Mouse (Mus musculus): Measurements from ENCODE around the gene Zswim8. TPM values are rescaled to one million over a fixed set of nuclear protein-coding genes. Genes with fewer than 3 reads are reported as not detected.

Zswim8 gene
- polyA plus RNA-seq, 1 experiment from 2014 or later: 13.6 TPM

GRCm38 (mm10) chr14:20686576-20686975, 20.8 kb upstream of the Zswim8 start:
- Histone ChIP-seq H3K4me2 (replicated peaks; ENCODE audit: low read depth) (no peak overlapping the region), H3K36me3 (ENCODE audit: control insufficient read depth, insufficient read depth, low read length) (peaks cover 73% of the 10 kb centered on the region), H3K4me3 (ENCODE audit: low read depth, low read length) (no peak overlapping the region), H3K27ac (replicated peaks) (no peak overlapping the region), H3K9me3 (ENCODE audit: control insufficient read depth, low read length) (no peaks in the 10 kb centered on the region), H3K9ac (ENCODE audit: low read length) (no peak overlapping the region), H3K4me1 (replicated peaks; ENCODE audit: control insufficient read depth, insufficient read depth) (no peaks in the 10 kb centered on the region), H3K27me3 (ENCODE audit: control insufficient read depth, insufficient read depth, low read length) (no peaks in the 10 kb centered on the region)
- TF ChIP-seq CTCF (IDR thresholded peaks at IDR 0.05; ENCODE audit: low read depth) (no peak), EP300 (optimal IDR thresholded peaks at IDR 0.05) (no peak)
- no peak for ATAC-seq (ENCODE audit: low FRiP score, low TSS enrichment)
- no peak for DNase-seq (ENCODE audit: low spot score)
- 100% methylated on average over 3 of the region's 3 CpGs for WGBS

- Histone ChIP-seq H3K36me3 (ENCODE audit: control insufficient read depth, insufficient read depth, low read length) (peaks cover 78% of the 10 kb centered on the region), H3K27me3 (ENCODE audit: control insufficient read depth, insufficient read depth, low read length) (no peaks in the 10 kb centered on the region), H3K27ac (replicated peaks) (no peak overlapping the region), H3K4me1 (replicated peaks; ENCODE audit: control insufficient read depth, insufficient read depth) (no peaks in the 10 kb centered on the region), H3K9me3 (ENCODE audit: control insufficient read depth, low read length) (no peaks in the 10 kb centered on the region), H3K4me2 (replicated peaks; ENCODE audit: low read depth) (no peak overlapping the region), H3K9ac (ENCODE audit: low read length) (no peak overlapping the region), H3K4me3 (ENCODE audit: low read depth, low read length) (no peak overlapping the region)
- 70% methylated on average over 2 of the region's 2 CpGs for WGBS
- no peak for DNase-seq (ENCODE audit: low spot score)
- no peak for TF ChIP-seq CTCF (IDR thresholded peaks at IDR 0.05; ENCODE audit: low read depth)
- no peak for TF ChIP-seq EP300 (optimal IDR thresholded peaks at IDR 0.05)
- no peak for ATAC-seq (ENCODE audit: low FRiP score, low TSS enrichment)
These were observed 18.3 kb upstream of the Zswim8 start for GRCm38 (mm10) chr14:20689009-20689408.

GRCm38 (mm10) chr14:20691772-20692171, 15.6 kb upstream of the Zswim8 start:
- Histone ChIP-seq H3K4me3 (ENCODE audit: low read depth, low read length) (no peak overlapping the region), H3K27ac (replicated peaks) (no peak overlapping the region), H3K36me3 (ENCODE audit: control insufficient read depth, insufficient read depth, low read length) (peaks cover 55% of the 10 kb centered on the region), H3K9me3 (ENCODE audit: control insufficient read depth, low read length) (no peaks in the 10 kb centered on the region), H3K4me2 (replicated peaks; ENCODE audit: low read depth) (no peak overlapping the region), H3K9ac (ENCODE audit: low read length) (no peak overlapping the region), H3K27me3 (ENCODE audit: control insufficient read depth, insufficient read depth, low read length) (no peaks in the 10 kb centered on the region), H3K4me1 (replicated peaks; ENCODE audit: control insufficient read depth, insufficient read depth) (peaks cover 6% of the 10 kb centered on the region)
- no peak for ATAC-seq (ENCODE audit: low FRiP score, low TSS enrichment)
- no peak for DNase-seq (ENCODE audit: low spot score)
- TF ChIP-seq CTCF (IDR thresholded peaks at IDR 0.05; ENCODE audit: low read depth): no peak
- TF ChIP-seq EP300 (optimal IDR thresholded peaks at IDR 0.05): no peak
- 90% methylated on average over 6 of the region's 6 CpGs for WGBS

- Histone ChIP-seq H3K9me3 (ENCODE audit: control insufficient read depth, low read length) (no peaks in the 10 kb centered on the region), H3K27me3 (ENCODE audit: control insufficient read depth, insufficient read depth, low read length) (no peaks in the 10 kb centered on the region), H3K36me3 (ENCODE audit: control insufficient read depth, insufficient read depth, low read length) (peaks cover 37% of the 10 kb centered on the region), H3K4me3 (ENCODE audit: low read depth, low read length) (no peak overlapping the region), H3K27ac (replicated peaks) (no peak overlapping the region), H3K9ac (ENCODE audit: low read length) (no peak overlapping the region), H3K4me1 (replicated peaks; ENCODE audit: control insufficient read depth, insufficient read depth) (peaks cover 6% of the 10 kb centered on the region), H3K4me2 (replicated peaks; ENCODE audit: low read depth) (no peak overlapping the region)
- ATAC-seq (ENCODE audit: low FRiP score, low TSS enrichment) (no peak), DNase-seq (ENCODE audit: low spot score) (no peak)
- WGBS: 89% methylated on average over 10 of the region's 10 CpGs
- TF ChIP-seq EP300 (optimal IDR thresholded peaks at IDR 0.05) (no peak), CTCF (IDR thresholded peaks at IDR 0.05; ENCODE audit: low read depth) (no peak)
These were observed 13.7 kb upstream of the Zswim8 start for GRCm38 (mm10) chr14:20693589-20694101.

GRCm38 (mm10) chr14:20694185-20694883, 13.0 kb upstream of the Zswim8 start:
- WGBS: 44% methylated on average over 13 of the region's 13 CpGs
- Histone ChIP-seq H3K27me3 (ENCODE audit: control insufficient read depth, insufficient read depth, low read length) (no peaks in the 10 kb centered on the region), H3K4me3 (ENCODE audit: low read depth, low read length) (peak overlapping the region; percentile 94), H3K4me1 (replicated peaks; ENCODE audit: control insufficient read depth, insufficient read depth) (peaks cover 6% of the 10 kb centered on the region), H3K9ac (ENCODE audit: low read length) (peak overlapping the region; percentile 90), H3K9me3 (ENCODE audit: control insufficient read depth, low read length) (no peaks in the 10 kb centered on the region), H3K27ac (replicated peaks) (peak overlapping the region; percentile 98), H3K36me3 (ENCODE audit: control insufficient read depth, insufficient read depth, low read length) (peaks cover 31% of the 10 kb centered on the region), H3K4me2 (replicated peaks; ENCODE audit: low read depth) (peak overlapping the region; percentile 74)
- TF ChIP-seq EP300 (optimal IDR thresholded peaks at IDR 0.05) (no peak), CTCF (IDR thresholded peaks at IDR 0.05; ENCODE audit: low read depth) (no peak)
- no peak for DNase-seq (ENCODE audit: low spot score)
- ATAC-seq (ENCODE audit: low FRiP score, low TSS enrichment): peak; percentile 10; the same call in 1 of the 2 replicates
